In genomic region chr16:22151706-22152315, GRCm38 (mm10) we compare ENCODE assay signal across 10 mouse cellular contexts. TPM values are rescaled to one million over a fixed set of nuclear protein-coding genes. Genes with fewer than 3 reads are reported as not detected.
DNase-seq lines count a peak whose midpoint lies in the region; ATAC-seq lines count a peak whose summit lies in the region.
"Had no signal": no experiment of that assay in that cellular context is flagged by ENCODE, and none has a peak within 500 bp of the region (broad histone marks: within the 10 kb centered on the region; RNA-seq: fewer than 3 reads in every experiment).

No protein-coding gene starts in this region.

- peak; percentile 36; the same call in 1 of the 2 replicates for ATAC-seq in intestine, embryonic 16.5 days
- ATAC-seq in activated CD4-positive, CD25-positive, alpha-beta regulatory T cell, adult 4 months, result no peak

- H3K36me3 ChIP-seq in heart, embryonic 10.5 days, result 0 out of 2 replicates have a peak, but pooled peaks cover 6% of the 10 kb centered on the region
- H3K36me3 ChIP-seq in intestine, embryonic 16.5 days (ENCODE audit: control insufficient read depth, insufficient read depth, low read length), result no peaks in the 10 kb centered on the region
- H3K36me3 ChIP-seq: liver, embryonic 13.5 days had no signal

- H3K9me3 ChIP-seq in heart, embryonic 10.5 days, result no peaks in the 10 kb centered on the region
- H3K9me3 ChIP-seq in intestine, embryonic 16.5 days (ENCODE audit: control insufficient read depth, low read length), result no peaks in the 10 kb centered on the region
- H3K9me3 ChIP-seq: liver, embryonic 13.5 days had no signal

- H3K4me3 ChIP-seq in heart, embryonic 10.5 days, result 0 out of 2 replicates have a peak overlapping the region, but pooled peaks have one; percentile 3
- no peak overlapping the region for H3K4me3 ChIP-seq in intestine, embryonic 16.5 days (ENCODE audit: low read length)
- H3K4me3 ChIP-seq: liver, embryonic 13.5 days had no signal

- H3K4me2 ChIP-seq in intestine, embryonic 16.5 days (ENCODE audit: low read depth, low read length), result no peak overlapping the region
- H3K4me2 ChIP-seq: liver, embryonic 13.5 days had no signal

- H3K4me1 ChIP-seq in heart, embryonic 10.5 days, result peaks cover 54% of the 10 kb centered on the region
- peaks cover 19% of the 10 kb centered on the region for H3K4me1 ChIP-seq in intestine, embryonic 16.5 days (ENCODE audit: control insufficient read depth, insufficient read depth, low read length)

- DNase-seq in heart, embryonic 10.5 days (ENCODE audit: low spot score), result peak; percentile 68
- DNase-seq in heart, adult 8-10 months (ENCODE audit: low spot score), result no peak
- peak; percentile 8 to 27 for DNase-seq in urinary bladder, postnatal 36 days (ENCODE audit: low spot score in 2 of 2)
- DNase-seq in urinary bladder, adult 18-20 months (ENCODE audit: low spot score in 2 of 2), result no peak
- DNase-seq in yolk sac, embryonic 10.5 days (ENCODE audit: low spot score), result peak; percentile 40
- no peak for DNase-seq in layer of hippocampus, adult 9-11 months
- DNase-seq: kidney, adult 9 months; liver, embryonic 13.5 days had no signal

- WGBS in heart, embryonic 10.5 days, result 25% methylated on average over 10 of the region's 11 CpGs
- WGBS in intestine, embryonic 16.5 days, result 28% methylated on average over 10 of the region's 11 CpGs

- no peak overlapping the region for H3K9ac ChIP-seq in intestine, embryonic 16.5 days (ENCODE audit: low read depth, low read length)
- H3K9ac ChIP-seq: liver, embryonic 13.5 days had no signal

- H3K27me3 ChIP-seq in heart, embryonic 10.5 days (ENCODE audit: insufficient read depth, poor library complexity, severe bottlenecking), result no peaks in the 10 kb centered on the region
- no peaks in the 10 kb centered on the region for H3K27me3 ChIP-seq in intestine, embryonic 16.5 days (replicated peaks; ENCODE audit: control insufficient read depth, insufficient read depth, low read length)
- H3K27me3 ChIP-seq: liver, embryonic 13.5 days had no signal

- H3K27ac ChIP-seq in heart, embryonic 10.5 days, result peak overlapping the region; percentile 42
- H3K27ac ChIP-seq in intestine, embryonic 16.5 days (ENCODE audit: low read length), result no peak overlapping the region
- H3K27ac ChIP-seq: liver, embryonic 13.5 days had no signal

RNA-seq across cellular contexts. Expression of gene Igf2bp2, which starts 11.3 kb away (rescaled TPM):
- 117 and 143 TPM in 2 replicates for polyA plus RNA-seq in heart, embryonic 10.5 days (2016; fragmentation: Nextera tagmentation; extraction: Ambion mirVana)
- 1 to 10 TPM; 3.6 to 4.4 (median 3.9) TPM for total RNA-seq in heart, adult 8-10 months (2022)
- polyA plus RNA-seq in intestine, embryonic 16.5 days (2015; fragmentation: Nextera tagmentation; extraction: Ambion mirVana), result 97.7 and 98.1 TPM in 2 replicates
- 1 to 10 TPM in 1 of 2 experiments, under 1 TPM in 1; 0.41 to 1.2 TPM for polyA plus RNA-seq in activated CD4-positive, CD25-positive, alpha-beta regulatory T cell, adult 4 months (2017; shearing (Covaris generic))

Comparison
In these comparisons a context has a peak if more than half of its experiments do, and no peak if none do; other contexts are left out.
1. DNase-seq: peak in heart, embryonic 10.5 days (single experiment), urinary bladder, postnatal 36 days (2 of 2) and yolk sac, embryonic 10.5 days (single experiment); none in heart, adult 8-10 months (single experiment), urinary bladder, adult 18-20 months (0 of 2) and layer of hippocampus, adult 9-11 months (single experiment).
2. RNA of gene Igf2bp2, which starts 11.3 kb away (polyA plus RNA-seq): 117 to 143 TPM in heart, embryonic 10.5 days and 97.7 to 98.1 TPM in intestine, embryonic 16.5 days; 0.41 to 1.2 TPM in activated CD4-positive, CD25-positive, alpha-beta regulatory T cell, adult 4 months; every median in the first group is over 10 times any median in the second.